Mouse (Mus musculus) ES-Bruce4 (cell line): ENCODE results near the gene Dab1. TPM values are rescaled to one million over a fixed set of nuclear protein-coding genes. Genes with fewer than 3 reads are reported as not detected.

Experiments
- H3K27ac ChIP-seq: 2 replicates; pipeline ENCODE4 v1.5.1; 2012; ENCODE audit warnings: low read length, inconsistent platforms; ENCODE audit not compliant: insufficient read depth
- H3K27me3 ChIP-seq: 2 replicates; pipeline ENCODE4 v1.6.1; 2012; ENCODE audit warnings: mild to moderate bottlenecking, low read length, inconsistent platforms; ENCODE audit not compliant: control insufficient read depth, poor library complexity, insufficient read depth, severe bottlenecking
- H3K36me3 ChIP-seq: 2 replicates; pipeline ENCODE4 v1.6.1; 2012; ENCODE audit warnings: inconsistent platforms, mild to moderate bottlenecking, low read length, moderate library complexity; ENCODE audit not compliant: control insufficient read depth, poor library complexity, insufficient read depth, severe bottlenecking
- H3K4me1 ChIP-seq: one replicate; pipeline ENCODE4 v1.8.1; 2011; ENCODE audit warnings: low read length; ENCODE audit not compliant: control insufficient read depth, insufficient read depth
- H3K4me3 ChIP-seq: 2 replicates; pipeline ENCODE4 v1.5.1; 2011; ENCODE audit warnings: low read depth, mild to moderate bottlenecking, low read length
- H3K9ac ChIP-seq: 2 replicates; pipeline ENCODE4 v1.6.1; 2012; ENCODE audit warnings: low read depth, mild to moderate bottlenecking, inconsistent platforms; ENCODE audit not compliant: poor library complexity, severe bottlenecking
- H3K9me3 ChIP-seq: replicated peaks from 2 replicates; pipeline ENCODE4 v1.6.1; 2012; ENCODE audit warnings: mild to moderate bottlenecking, low read length, inconsistent platforms; ENCODE audit not compliant: control insufficient read depth, poor library complexity, insufficient read depth, severe bottlenecking
- CTCF ChIP-seq: IDR thresholded peaks from one replicate; pipeline ENCODE4 v1.8.1; 2011; ENCODE audit warnings: low read depth, low read length
- EP300 ChIP-seq: IDR thresholded peaks from 2 replicates; pipeline ENCODE4 v1.6.1; 2011; ENCODE audit warnings: low read depth, low read length; ENCODE audit not compliant: insufficient read depth
- POLR2A ChIP-seq: IDR thresholded peaks from one replicate; pipeline ENCODE4 v1.8.1; 2011; ENCODE audit warnings: low read length; ENCODE audit not compliant: insufficient read depth
- polyA plus RNA-seq: library from polyadenylated mRNA; stranded (reverse); fragments of >200 nt; gene quantifications from 2 replicates; pipeline ENCODE4 v1.2.4, GENCODE M21; 2011; ENCODE audit warnings: low read depth; ENCODE audit not compliant: missing spikeins, insufficient read depth, insufficient read length

Dab1 gene
- polyA plus RNA-seq, 1 experiment, result 4.8 TPM

GRCm38 (mm10) chr4:104269422-104270172 lies 650.4 kb downstream of the Dab1 start:
- Histone ChIP-seq H3K27ac (no peak overlapping the region), H3K4me1 (no peaks in the 10 kb centered on the region), H3K4me3 (no peak overlapping the region), H3K9me3 (no peaks in the 10 kb centered on the region), H3K9ac (no peak overlapping the region), H3K36me3 (no peaks in the 10 kb centered on the region), H3K27me3 (no peaks in the 10 kb centered on the region)
- TF ChIP-seq POLR2A (no peak), CTCF (no peak), EP300 (no peak)

DNA sequence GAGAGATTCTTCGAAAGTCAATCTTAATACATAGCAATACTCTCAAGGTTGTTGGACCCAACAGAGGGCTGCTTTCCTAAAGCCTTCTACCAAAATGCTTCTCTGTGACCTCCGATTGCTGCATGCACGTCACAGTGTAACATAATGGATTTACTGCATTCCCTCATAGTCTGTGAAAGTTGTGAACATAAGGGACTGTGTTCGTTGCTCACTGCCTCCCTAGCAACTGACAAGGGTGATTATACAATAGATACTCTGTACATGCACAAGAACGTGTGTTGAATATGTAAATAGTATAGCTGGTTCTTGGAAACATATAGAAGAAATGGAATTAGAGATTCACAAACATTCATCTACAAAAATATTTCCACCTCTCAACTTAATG lies 651.0 kb downstream of the Dab1 start:
- Histone ChIP-seq H3K4me1 (no peaks in the 10 kb centered on the region), H3K36me3 (no peaks in the 10 kb centered on the region), H3K27me3 (no peaks in the 10 kb centered on the region), H3K4me3 (no peak overlapping the region), H3K9me3 (no peaks in the 10 kb centered on the region), H3K9ac (no peak overlapping the region), H3K27ac (no peak overlapping the region)
- TF ChIP-seq EP300 (no peak), POLR2A (no peak), CTCF (no peak)

DNA sequence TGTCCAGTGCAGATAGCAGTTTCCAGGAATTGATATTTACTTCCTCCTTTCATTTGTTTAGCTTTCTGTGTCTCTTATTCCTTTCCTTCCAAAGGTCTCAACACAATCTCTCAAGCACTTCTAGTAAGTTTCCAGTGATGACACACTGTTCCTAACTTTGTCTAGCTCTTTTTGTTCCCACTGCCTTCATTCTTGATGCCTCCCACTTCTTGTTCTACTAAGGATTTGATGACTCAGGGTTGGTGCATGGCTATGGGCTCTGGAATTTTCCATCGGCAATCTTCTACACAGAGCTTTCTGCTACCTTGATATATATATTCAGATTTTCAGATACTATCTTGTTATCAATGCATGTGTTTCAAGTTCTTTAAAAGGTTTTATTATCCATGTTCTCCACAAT lies 656.1 kb downstream of the Dab1 start:
- Histone ChIP-seq H3K9me3 (no peaks in the 10 kb centered on the region), H3K4me3 (no peak overlapping the region), H3K27me3 (no peaks in the 10 kb centered on the region), H3K4me1 (no peaks in the 10 kb centered on the region), H3K27ac (no peak overlapping the region), H3K9ac (no peak overlapping the region), H3K36me3 (no peaks in the 10 kb centered on the region)
- TF ChIP-seq EP300 (no peak), POLR2A (no peak), CTCF (no peak)

DNA sequence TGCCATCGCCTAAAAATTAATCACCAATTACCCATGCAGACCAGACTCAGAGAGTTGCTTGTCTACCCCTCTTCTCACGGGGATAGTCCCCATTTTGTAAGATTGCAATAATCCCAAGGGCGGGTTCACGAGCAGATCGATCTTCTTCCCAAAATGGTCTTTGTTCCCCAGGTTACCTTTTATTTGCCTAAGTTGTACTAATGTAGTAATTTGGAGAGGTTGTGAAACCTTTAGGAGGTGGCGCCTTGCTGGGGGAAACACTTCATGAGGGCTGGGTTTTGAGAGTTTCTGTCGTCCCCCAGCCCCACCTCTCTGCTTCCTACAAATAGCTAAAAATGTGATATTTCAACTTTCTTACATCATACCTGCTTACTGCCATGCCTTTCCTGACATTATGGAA lies 657.8 kb downstream of the Dab1 start:
- no peaks in the 10 kb centered on the region for H3K36me3 ChIP-seq
- H3K9me3 ChIP-seq, result no peaks in the 10 kb centered on the region
- no peak overlapping the region for H3K27ac ChIP-seq
- TF ChIP-seq CTCF (no peak), EP300 (no peak), POLR2A (no peak)
- H3K4me1 ChIP-seq, result no peaks in the 10 kb centered on the region
- H3K9ac ChIP-seq, result no peak overlapping the region
- no peaks in the 10 kb centered on the region for H3K27me3 ChIP-seq
- H3K4me3 ChIP-seq, result no peak overlapping the region

DNA sequence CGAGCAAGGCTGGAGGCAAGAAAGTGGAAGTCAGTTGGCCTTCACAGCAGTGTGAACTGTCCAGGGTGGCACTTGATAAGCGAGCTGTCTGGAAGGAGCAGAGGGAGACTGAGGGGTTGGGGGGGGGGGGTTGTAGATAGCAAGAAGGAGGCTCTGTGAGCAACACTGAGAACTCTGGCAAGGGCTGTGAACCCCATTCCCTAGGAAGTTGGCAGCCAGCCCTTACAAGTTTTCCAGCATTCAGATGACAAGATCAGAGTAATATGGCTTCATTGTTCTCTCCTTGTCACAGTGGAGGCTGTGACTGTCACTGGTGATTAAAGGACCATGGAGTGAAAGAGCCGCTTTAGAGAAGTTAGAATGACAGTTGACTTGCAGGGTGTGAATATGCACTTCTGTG lies 662.4 kb downstream of the Dab1 start:
- no peaks in the 10 kb centered on the region for H3K27me3 ChIP-seq
- H3K4me3 ChIP-seq, result no peak overlapping the region
- no peaks in the 10 kb centered on the region for H3K4me1 ChIP-seq
- no peak overlapping the region for H3K27ac ChIP-seq
- no peak overlapping the region for H3K9ac ChIP-seq
- TF ChIP-seq POLR2A, result no peak
- no peak for TF ChIP-seq EP300
- TF ChIP-seq CTCF, result no peak
- no peaks in the 10 kb centered on the region for H3K36me3 ChIP-seq
- H3K9me3 ChIP-seq, result no peaks in the 10 kb centered on the region

DNA sequence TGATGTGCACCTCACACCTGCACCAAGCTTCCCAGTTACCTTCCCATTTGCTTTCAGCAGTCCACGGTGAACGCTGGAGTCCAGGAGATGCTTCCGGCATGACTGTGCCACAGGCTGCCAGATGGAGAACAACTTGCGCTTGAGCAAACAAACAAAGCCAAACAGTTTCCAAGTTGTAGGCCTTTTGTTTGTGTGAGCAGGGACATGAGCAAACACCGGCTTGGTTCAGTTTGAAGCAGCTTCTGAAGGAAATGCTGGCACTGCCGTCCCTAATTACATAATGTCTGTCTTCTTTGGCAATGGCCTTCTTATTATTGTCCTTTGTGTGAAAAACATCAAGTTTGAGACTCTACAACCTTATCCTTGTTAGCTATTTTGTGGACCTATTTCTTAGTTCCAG lies 664.7 kb downstream of the Dab1 start:
- H3K36me3 ChIP-seq, result no peaks in the 10 kb centered on the region
- H3K9me3 ChIP-seq, result no peaks in the 10 kb centered on the region
- H3K4me1 ChIP-seq, result no peaks in the 10 kb centered on the region
- H3K9ac ChIP-seq, result no peak overlapping the region
- no peak overlapping the region for H3K4me3 ChIP-seq
- no peaks in the 10 kb centered on the region for H3K27me3 ChIP-seq
- TF ChIP-seq POLR2A (no peak), EP300 (no peak), CTCF (no peak)
- no peak overlapping the region for H3K27ac ChIP-seq
